In the genomic region with DNA sequence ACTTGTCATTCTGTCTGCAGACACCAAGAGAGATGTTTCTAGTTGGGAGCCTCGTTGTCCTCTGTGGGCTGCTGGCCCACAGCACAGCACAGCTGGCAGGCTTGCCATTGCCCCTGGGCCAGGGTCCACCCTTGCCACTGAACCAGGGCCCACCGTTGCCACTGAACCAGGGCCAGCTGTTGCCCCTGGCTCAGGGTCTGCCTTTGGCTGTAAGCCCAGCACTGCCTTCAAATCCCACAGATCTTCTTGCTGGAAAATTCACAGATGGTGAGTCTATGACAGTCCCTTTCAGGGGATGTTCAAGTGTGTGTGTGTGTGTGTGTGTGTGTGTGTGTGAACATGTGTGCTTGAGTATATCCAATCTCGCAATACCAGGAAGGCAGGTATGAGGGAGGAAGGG, we compare ENCODE assay signal across 23 mouse cellular contexts. TPM values are rescaled to one million over a fixed set of nuclear protein-coding genes. Genes with fewer than 3 reads are reported as not detected.
A peak's percentile ranks its signal among the peaks of the same experiment; 100 is the strongest.
DNase-seq lines count a peak whose midpoint lies in the region; ATAC-seq and TF ChIP-seq lines count a peak whose summit lies in the region.
"Had no signal": no experiment of that assay in that cellular context is flagged by ENCODE, and none has a peak within 500 bp of the region (broad histone marks: within the 10 kb centered on the region; RNA-seq: fewer than 3 reads in every experiment).

No protein-coding gene starts in this region.

- no peaks in the 10 kb centered on the region for H3K36me3 ChIP-seq in forebrain, postnatal 0 days (ENCODE audit: insufficient read depth)
- no peaks in the 10 kb centered on the region for H3K36me3 ChIP-seq in forebrain, embryonic 15.5 days
- H3K36me3 ChIP-seq in hindbrain, postnatal 0 days (ENCODE audit: insufficient read depth, low read length), result no peaks in the 10 kb centered on the region
- no peaks in the 10 kb centered on the region for H3K36me3 ChIP-seq in hindbrain, embryonic 13.5 days
- no peaks in the 10 kb centered on the region for H3K36me3 ChIP-seq in liver, embryonic 11.5 days (ENCODE audit: control insufficient read depth, insufficient read depth, low read length)
- no peaks in the 10 kb centered on the region for H3K36me3 ChIP-seq in liver, embryonic 12.5 days
- no peaks in the 10 kb centered on the region for H3K36me3 ChIP-seq in embryonic facial prominence, embryonic 10.5 days (replicated peaks)
- H3K36me3 ChIP-seq: heart, embryonic 12.5 days; kidney, embryonic 15.5 days; liver, embryonic 15.5 days; midbrain, embryonic 15.5 days had no signal

- no peak overlapping the region for H3K9ac ChIP-seq in forebrain, postnatal 0 days
- no peak overlapping the region for H3K9ac ChIP-seq in forebrain, embryonic 15.5 days (replicated peaks)
- no peak overlapping the region for H3K9ac ChIP-seq in hindbrain, postnatal 0 days (replicated peaks; ENCODE audit: low read length)
- H3K9ac ChIP-seq in hindbrain, embryonic 13.5 days, result no peak overlapping the region
- H3K9ac ChIP-seq in liver, embryonic 11.5 days (ENCODE audit: low read depth, low read length), result no peak overlapping the region
- H3K9ac ChIP-seq in liver, embryonic 12.5 days, result no peak overlapping the region
- H3K9ac ChIP-seq: heart, embryonic 12.5 days; kidney, embryonic 15.5 days; liver, embryonic 15.5 days; midbrain, embryonic 15.5 days had no signal

- no peak overlapping the region for H3K4me3 ChIP-seq in forebrain, postnatal 0 days (ENCODE audit: low read depth, low read length)
- no peak overlapping the region for H3K4me3 ChIP-seq in forebrain, embryonic 15.5 days
- no peak overlapping the region for H3K4me3 ChIP-seq in hindbrain, postnatal 0 days (ENCODE audit: low read length)
- no peak overlapping the region for H3K4me3 ChIP-seq in hindbrain, embryonic 13.5 days
- no peak overlapping the region for H3K4me3 ChIP-seq in liver, embryonic 11.5 days (ENCODE audit: low read depth, low read length)
- H3K4me3 ChIP-seq in liver, embryonic 12.5 days, result no peak overlapping the region
- H3K4me3 ChIP-seq in embryonic facial prominence, embryonic 10.5 days, result no peak overlapping the region
- H3K4me3 ChIP-seq: heart, embryonic 12.5 days; kidney, embryonic 15.5 days; liver, embryonic 15.5 days; midbrain, embryonic 15.5 days had no signal

- H3K9me3 ChIP-seq in forebrain, postnatal 0 days (ENCODE audit: low read length), result no peaks in the 10 kb centered on the region
- no peaks in the 10 kb centered on the region for H3K9me3 ChIP-seq in forebrain, embryonic 15.5 days
- no peaks in the 10 kb centered on the region for H3K9me3 ChIP-seq in hindbrain, postnatal 0 days (ENCODE audit: low read length)
- H3K9me3 ChIP-seq in hindbrain, embryonic 13.5 days, result no peaks in the 10 kb centered on the region
- H3K9me3 ChIP-seq in liver, embryonic 11.5 days (ENCODE audit: control insufficient read depth, low read length), result no peaks in the 10 kb centered on the region
- H3K9me3 ChIP-seq in liver, embryonic 12.5 days (replicated peaks), result no peaks in the 10 kb centered on the region
- no peaks in the 10 kb centered on the region for H3K9me3 ChIP-seq in embryonic facial prominence, embryonic 10.5 days
- H3K9me3 ChIP-seq: heart, embryonic 12.5 days; kidney, embryonic 15.5 days; liver, embryonic 15.5 days; midbrain, embryonic 15.5 days had no signal

- peak; percentile 38; the same call in 1 of the 2 replicates for ATAC-seq in forebrain, postnatal 0 days
- no peak for ATAC-seq in forebrain, embryonic 15.5 days (replicated peaks)
- ATAC-seq in hindbrain, postnatal 0 days, result peak; percentile 66
- no peak for ATAC-seq in hindbrain, embryonic 13.5 days (ENCODE audit: low FRiP score)
- ATAC-seq in liver, embryonic 11.5 days (replicated peaks; ENCODE audit: low FRiP score), result no peak
- ATAC-seq in liver, embryonic 12.5 days, result no peak
- ATAC-seq: intestine, embryonic 16.5 days; lung, postnatal 0 days; midbrain, embryonic 15.5 days had no signal

- 44% methylated on average over 3 of the region's 3 CpGs for WGBS in forebrain, postnatal 0 days
- 55% methylated on average over 3 of the region's 3 CpGs for WGBS in forebrain, embryonic 15.5 days
- WGBS in hindbrain, postnatal 0 days, result 32% methylated on average over 3 of the region's 3 CpGs
- WGBS in hindbrain, embryonic 13.5 days, result 77% methylated on average over 3 of the region's 3 CpGs
- WGBS in liver, embryonic 11.5 days, result 77% methylated on average over 3 of the region's 3 CpGs
- WGBS in liver, embryonic 12.5 days (ENCODE audit: insufficient replicate concordance), result 56% methylated on average over 3 of the region's 3 CpGs
- 94% methylated on average over 3 of the region's 3 CpGs for WGBS in embryonic facial prominence, embryonic 10.5 days

- no peak for DNase-seq in forebrain, postnatal 0 days
- DNase-seq in hindbrain, postnatal 0 days (ENCODE audit: low spot score), result peak; percentile 68
- DNase-seq in liver, embryonic 11.5 days (ENCODE audit: low spot score), result peak; percentile 15
- DNase-seq in embryonic facial prominence, embryonic 10.5 days (ENCODE audit: low spot score), result peak; percentile 3
- DNase-seq: adrenal gland, adult 2 months; cerebellum, adult 11-12 months; gastrocnemius, postnatal 36 days; thymus, postnatal 4 days had no signal

- no peak overlapping the region for H3K27ac ChIP-seq in forebrain, postnatal 0 days (ENCODE audit: low read depth, low read length)
- H3K27ac ChIP-seq in forebrain, embryonic 15.5 days (replicated peaks), result no peak overlapping the region
- H3K27ac ChIP-seq in hindbrain, postnatal 0 days, result no peak overlapping the region
- H3K27ac ChIP-seq in hindbrain, embryonic 13.5 days, result no peak overlapping the region
- no peak overlapping the region for H3K27ac ChIP-seq in liver, embryonic 11.5 days (ENCODE audit: low read depth, low read length)
- no peak overlapping the region for H3K27ac ChIP-seq in liver, embryonic 12.5 days
- H3K27ac ChIP-seq in embryonic facial prominence, embryonic 10.5 days (replicated peaks), result no peak overlapping the region
- H3K27ac ChIP-seq: kidney, embryonic 15.5 days; liver, embryonic 15.5 days; midbrain, embryonic 15.5 days had no signal

- no peak for TF ChIP-seq CTCF in forebrain, postnatal 0 days (IDR thresholded peaks at IDR 0.05; ENCODE audit: low read depth)
- TF ChIP-seq CTCF in hindbrain, postnatal 0 days (IDR thresholded peaks at IDR 0.05; ENCODE audit: low read depth), result no peak

- no peaks in the 10 kb centered on the region for H3K4me1 ChIP-seq in forebrain, postnatal 0 days (ENCODE audit: insufficient read depth)
- peaks cover 3% of the 10 kb centered on the region; the same call in 1 of the 2 replicates for H3K4me1 ChIP-seq in forebrain, embryonic 15.5 days
- H3K4me1 ChIP-seq in hindbrain, postnatal 0 days (ENCODE audit: insufficient read depth, low read length), result no peaks in the 10 kb centered on the region
- 0 out of 2 replicates have a peak, but pooled peaks cover 3% of the 10 kb centered on the region for H3K4me1 ChIP-seq in hindbrain, embryonic 13.5 days (replicated peaks)
- no peaks in the 10 kb centered on the region for H3K4me1 ChIP-seq in liver, embryonic 11.5 days (replicated peaks; ENCODE audit: control insufficient read depth, insufficient read depth, low read length)
- no peaks in the 10 kb centered on the region for H3K4me1 ChIP-seq in liver, embryonic 12.5 days
- H3K4me1 ChIP-seq in embryonic facial prominence, embryonic 10.5 days, result no peaks in the 10 kb centered on the region
- H3K4me1 ChIP-seq: heart, embryonic 12.5 days; kidney, embryonic 15.5 days; liver, embryonic 15.5 days; midbrain, embryonic 15.5 days had no signal

- H3K4me2 ChIP-seq in forebrain, postnatal 0 days (ENCODE audit: low read depth), result no peak overlapping the region
- no peak overlapping the region for H3K4me2 ChIP-seq in forebrain, embryonic 15.5 days (replicated peaks)
- no peak overlapping the region for H3K4me2 ChIP-seq in hindbrain, postnatal 0 days (ENCODE audit: low read depth, low read length)
- no peak overlapping the region for H3K4me2 ChIP-seq in hindbrain, embryonic 13.5 days
- no peak overlapping the region for H3K4me2 ChIP-seq in liver, embryonic 11.5 days
- H3K4me2 ChIP-seq in liver, embryonic 12.5 days, result no peak overlapping the region
- H3K4me2 ChIP-seq: heart, embryonic 12.5 days; kidney, embryonic 15.5 days; liver, embryonic 15.5 days; midbrain, embryonic 15.5 days had no signal

- no peaks in the 10 kb centered on the region for H3K27me3 ChIP-seq in forebrain, postnatal 0 days (ENCODE audit: insufficient read depth, low read length)
- H3K27me3 ChIP-seq in forebrain, embryonic 15.5 days, result no peaks in the 10 kb centered on the region
- no peaks in the 10 kb centered on the region for H3K27me3 ChIP-seq in hindbrain, postnatal 0 days (ENCODE audit: insufficient read depth, low read length)
- no peaks in the 10 kb centered on the region for H3K27me3 ChIP-seq in hindbrain, embryonic 13.5 days
- no peaks in the 10 kb centered on the region for H3K27me3 ChIP-seq in liver, embryonic 11.5 days (replicated peaks; ENCODE audit: control insufficient read depth, insufficient read depth, low read length)
- no peaks in the 10 kb centered on the region for H3K27me3 ChIP-seq in liver, embryonic 12.5 days (replicated peaks)
- H3K27me3 ChIP-seq in embryonic facial prominence, embryonic 10.5 days (replicated peaks; ENCODE audit: low read depth, poor library complexity, severe bottlenecking), result no peaks in the 10 kb centered on the region
- H3K27me3 ChIP-seq: heart, embryonic 12.5 days; kidney, embryonic 15.5 days; liver, embryonic 15.5 days; midbrain, embryonic 15.5 days had no signal

RNA-seq across cellular contexts. Expression of gene Bpifa1, which starts 1.1 kb away (rescaled TPM):
- 0.31 and 2.0 TPM in 2 replicates for total RNA-seq in forebrain, postnatal 0 days (2014; rRNA removed)
- 0.25 and 0.48 TPM in 2 replicates for polyA plus RNA-seq in forebrain, postnatal 0 days (2015; fragmentation: Nextera tagmentation; extraction: Ambion mirVana)
- not detected in 2 replicates for polyA plus RNA-seq in forebrain, embryonic 15.5 days (2015; fragmentation: Nextera tagmentation; extraction: Ambion mirVana)
- 3.4 TPM in 1 of 2 replicates, not detected in the other for total RNA-seq in hindbrain, postnatal 0 days (2014; rRNA removed)
- polyA plus RNA-seq in hindbrain, postnatal 0 days (2015; fragmentation: Nextera tagmentation; extraction: Ambion mirVana), result 0.54 and 0.86 TPM in 2 replicates
- polyA plus RNA-seq in hindbrain, embryonic 13.5 days (2015; fragmentation: Nextera tagmentation; extraction: Ambion mirVana), result not detected in 2 replicates
- polyA plus RNA-seq in liver, embryonic 11.5 days (2014; fragmentation: Nextera tagmentation; extraction: Ambion mirVana), result 0.32 TPM in 1 of 2 replicates, not detected in the other
- polyA plus RNA-seq in liver, embryonic 12.5 days (2016; fragmentation: Nextera tagmentation; extraction: Ambion mirVana), result 0.11 and 0.16 TPM in 2 replicates
- not detected in 2 replicates for polyA plus RNA-seq in embryonic facial prominence, embryonic 10.5 days (2016; fragmentation: Nextera tagmentation; extraction: Ambion mirVana)
- total RNA-seq: adrenal gland, adult 2 months; gastrocnemius, postnatal 36 days; heart, postnatal 25 days; layer of hippocampus, adult 18-20 months; megakaryocyte progenitor cell, adult 5-6 weeks had no signal
- polyA plus RNA-seq: adrenal gland, adult 2 months; embryonic facial prominence, embryonic 11.5 days; frontal cortex, adult 2 months; heart, embryonic 12.5 days; intestine, embryonic 16.5 days; kidney, embryonic 15.5 days; limb, embryonic 11.5 days; liver, embryonic 15.5 days; midbrain, embryonic 15.5 days had no signal

RNA-seq across cellular contexts. Expression of gene Bpifa3, which starts 13.6 kb away (rescaled TPM):
- total RNA-seq in forebrain, postnatal 0 days (2014; rRNA removed), result not detected in 2 replicates
- not detected in 2 replicates for polyA plus RNA-seq in forebrain, postnatal 0 days (2015; fragmentation: Nextera tagmentation; extraction: Ambion mirVana)
- not detected in 2 replicates for polyA plus RNA-seq in forebrain, embryonic 15.5 days (2015; fragmentation: Nextera tagmentation; extraction: Ambion mirVana)
- total RNA-seq in hindbrain, postnatal 0 days (2014; rRNA removed), result not detected in 2 replicates
- not detected in 2 replicates for polyA plus RNA-seq in hindbrain, postnatal 0 days (2015; fragmentation: Nextera tagmentation; extraction: Ambion mirVana)
- polyA plus RNA-seq in hindbrain, embryonic 13.5 days (2015; fragmentation: Nextera tagmentation; extraction: Ambion mirVana), result not detected in 2 replicates
- polyA plus RNA-seq in liver, embryonic 11.5 days (2014; fragmentation: Nextera tagmentation; extraction: Ambion mirVana), result not detected in 2 replicates
- polyA plus RNA-seq in liver, embryonic 12.5 days (2016; fragmentation: Nextera tagmentation; extraction: Ambion mirVana), result not detected in 2 replicates
- polyA plus RNA-seq in embryonic facial prominence, embryonic 10.5 days (2016; fragmentation: Nextera tagmentation; extraction: Ambion mirVana), result not detected in 2 replicates
- total RNA-seq: adrenal gland, adult 2 months; gastrocnemius, postnatal 36 days; heart, postnatal 25 days; layer of hippocampus, adult 18-20 months; megakaryocyte progenitor cell, adult 5-6 weeks had no signal
- polyA plus RNA-seq: adrenal gland, adult 2 months; embryonic facial prominence, embryonic 11.5 days; frontal cortex, adult 2 months; heart, embryonic 12.5 days; intestine, embryonic 16.5 days; kidney, embryonic 15.5 days; limb, embryonic 11.5 days; liver, embryonic 15.5 days; lung, postnatal 0 days; midbrain, embryonic 15.5 days had no signal

RNA-seq across cellular contexts. Expression of gene Bpifa5, which starts 18.7 kb away (rescaled TPM):
- total RNA-seq in forebrain, postnatal 0 days (2014; rRNA removed), result not detected in 2 replicates
- polyA plus RNA-seq in forebrain, postnatal 0 days (2015; fragmentation: Nextera tagmentation; extraction: Ambion mirVana), result not detected in 2 replicates
- not detected in 2 replicates for polyA plus RNA-seq in forebrain, embryonic 15.5 days (2015; fragmentation: Nextera tagmentation; extraction: Ambion mirVana)
- not detected in 2 replicates for total RNA-seq in hindbrain, postnatal 0 days (2014; rRNA removed)
- polyA plus RNA-seq in hindbrain, postnatal 0 days (2015; fragmentation: Nextera tagmentation; extraction: Ambion mirVana), result 0.16 TPM in 1 of 2 replicates, not detected in the other
- polyA plus RNA-seq in hindbrain, embryonic 13.5 days (2015; fragmentation: Nextera tagmentation; extraction: Ambion mirVana), result not detected in 2 replicates
- not detected in 2 replicates for polyA plus RNA-seq in liver, embryonic 11.5 days (2014; fragmentation: Nextera tagmentation; extraction: Ambion mirVana)
- polyA plus RNA-seq in liver, embryonic 12.5 days (2016; fragmentation: Nextera tagmentation; extraction: Ambion mirVana), result 0.24 TPM in 1 of 2 replicates, not detected in the other
- not detected in 2 replicates for polyA plus RNA-seq in embryonic facial prominence, embryonic 10.5 days (2016; fragmentation: Nextera tagmentation; extraction: Ambion mirVana)
- total RNA-seq: adrenal gland, adult 2 months; gastrocnemius, postnatal 36 days; heart, postnatal 25 days; layer of hippocampus, adult 18-20 months; megakaryocyte progenitor cell, adult 5-6 weeks had no signal
- polyA plus RNA-seq: adrenal gland, adult 2 months; embryonic facial prominence, embryonic 11.5 days; frontal cortex, adult 2 months; heart, embryonic 12.5 days; intestine, embryonic 16.5 days; kidney, embryonic 15.5 days; limb, embryonic 11.5 days; liver, embryonic 15.5 days; lung, postnatal 0 days; midbrain, embryonic 15.5 days had no signal

RNA-seq across cellular contexts. Expression of gene Bpifb1, which starts 46.9 kb away (rescaled TPM):
- 0.33 TPM in 1 of 2 replicates, not detected in the other for total RNA-seq in forebrain, postnatal 0 days (2014; rRNA removed)
- 0.23 and 0.92 TPM in 2 replicates for polyA plus RNA-seq in forebrain, postnatal 0 days (2015; fragmentation: Nextera tagmentation; extraction: Ambion mirVana)
- 0.31 and 0.33 TPM in 2 replicates for polyA plus RNA-seq in forebrain, embryonic 15.5 days (2015; fragmentation: Nextera tagmentation; extraction: Ambion mirVana)
- 0.10 TPM in 1 of 2 replicates, not detected in the other for total RNA-seq in hindbrain, postnatal 0 days (2014; rRNA removed)
- 0.26 and 0.35 TPM in 2 replicates for polyA plus RNA-seq in hindbrain, postnatal 0 days (2015; fragmentation: Nextera tagmentation; extraction: Ambion mirVana)
- polyA plus RNA-seq in hindbrain, embryonic 13.5 days (2015; fragmentation: Nextera tagmentation; extraction: Ambion mirVana), result 0.27 TPM in 1 of 2 replicates, not detected in the other
- polyA plus RNA-seq in liver, embryonic 11.5 days (2014; fragmentation: Nextera tagmentation; extraction: Ambion mirVana), result 0.14 TPM in 1 of 2 replicates, not detected in the other
- polyA plus RNA-seq in liver, embryonic 12.5 days (2016; fragmentation: Nextera tagmentation; extraction: Ambion mirVana), result 0.13 and 0.23 TPM in 2 replicates
- polyA plus RNA-seq in embryonic facial prominence, embryonic 10.5 days (2016; fragmentation: Nextera tagmentation; extraction: Ambion mirVana), result not detected in 2 replicates
- total RNA-seq: gastrocnemius, postnatal 36 days; megakaryocyte progenitor cell, adult 5-6 weeks had no signal
- polyA plus RNA-seq: embryonic facial prominence, embryonic 11.5 days; limb, embryonic 11.5 days had no signal

Comparison
In these comparisons a context has a peak if more than half of its experiments do, and no peak if none do; other contexts are left out.
1. ATAC-seq: peak in forebrain, postnatal 0 days (single experiment) and hindbrain, postnatal 0 days (single experiment); none in forebrain, embryonic 15.5 days (single experiment), hindbrain, embryonic 13.5 days (single experiment), liver, embryonic 11.5 days (single experiment) and liver, embryonic 12.5 days (single experiment).